Mouse (Mus musculus) neural tube, embryonic 15.5 days (tissue): Measurements from ENCODE around the gene Tbc1d22a. TPM values are rescaled to one million over a fixed set of nuclear protein-coding genes. Genes with fewer than 3 reads are reported as not detected.

ENCODE experiments used
- ATAC-seq: fragments of 200-750 bp; cut with Nextera tagmentation; 2 replicates; pipeline ENCODE4 v1.8.0; 2017; ENCODE audit warnings: mild to moderate bottlenecking, moderate TSS enrichment, moderate library complexity; ENCODE audit not compliant: low FRiP score
- H3K27ac ChIP-seq: fragments of 300-500 bp; sonication (generic); replicated peaks from 2 replicates; pipeline ENCODE4 v1.5.1; 2015; ENCODE audit warnings: mild to moderate bottlenecking, inconsistent platforms
- H3K27me3 ChIP-seq: fragments of 300-500 bp; sonication (generic); replicated peaks from 2 replicates; pipeline ENCODE4 v1.6.1; 2015; ENCODE audit warnings: inconsistent platforms
- H3K36me3 ChIP-seq: fragments of 300-500 bp; sonication (generic); 2 replicates; pipeline ENCODE4 v1.6.1; 2015; ENCODE audit warnings: inconsistent platforms
- H3K4me1 ChIP-seq: fragments of 300-500 bp; sonication (generic); 2 replicates; pipeline ENCODE4 v1.6.1; 2015; ENCODE audit warnings: inconsistent platforms
- H3K4me2 ChIP-seq: fragments of 300-500 bp; sonication (generic); 2 replicates; pipeline ENCODE4 v1.6.1; 2015; ENCODE audit warnings: inconsistent platforms, mild to moderate bottlenecking, moderate library complexity
- H3K4me3 ChIP-seq: fragments of 300-500 bp; sonication (generic); replicated peaks from 2 replicates; pipeline ENCODE4 v1.5.1; 2015; ENCODE audit warnings: mild to moderate bottlenecking, inconsistent platforms
- H3K9ac ChIP-seq: fragments of 300-500 bp; sonication (generic); replicated peaks from 2 replicates; pipeline ENCODE4 v1.6.1; 2015; ENCODE audit warnings: mild to moderate bottlenecking, inconsistent platforms
- H3K9me3 ChIP-seq: fragments of 300-500 bp; sonication (generic); replicated peaks from 2 replicates; pipeline ENCODE4 v1.6.1; 2016; ENCODE audit warnings: inconsistent platforms
- WGBS: fragments of 180-500 bp; shearing (Covaris S2); methylation state at CpG from one replicate; pipeline ENCODE4 v1.1.7; 2015; ENCODE audit warnings: mixed read lengths; 5-methylcytosine and 5-hydroxymethylcytosine counted together
- polyA plus RNA-seq: library from polyadenylated mRNA; unstranded; fragments of >200 nt; fragmentation: Nextera tagmentation; extraction: Ambion mirVana; gene quantifications from 2 replicates; pipeline ENCODE4 v1.2.1, GENCODE M21; 2015

The Tbc1d22a gene
- polyA plus RNA-seq, 1 experiment from 2014 or later: 11.0 TPM

DNA sequence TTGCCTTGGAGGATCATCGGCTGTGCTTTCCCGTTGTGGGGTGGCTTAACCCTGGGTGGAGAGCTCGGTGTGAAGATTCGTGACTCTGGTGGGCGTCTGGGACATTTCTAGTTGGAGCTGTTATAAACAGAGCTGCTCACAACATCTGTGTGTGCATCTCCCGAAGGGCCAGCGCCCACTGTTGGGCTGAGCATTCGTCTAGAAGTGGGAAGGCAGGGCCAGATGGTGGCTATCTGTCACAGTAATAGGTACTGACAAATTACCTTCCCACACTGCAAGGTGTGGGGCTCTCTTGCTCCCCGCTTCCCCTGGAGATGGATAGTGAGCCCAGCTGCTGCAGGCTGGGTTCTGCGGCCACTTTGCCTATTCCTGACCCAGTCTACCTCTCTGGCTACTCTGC is 289.2 kb downstream of the Tbc1d22a start:
- ATAC-seq: no peak
- Histone ChIP-seq H3K4me2 (no peak overlapping the region), H3K4me1 (no peaks in the 10 kb centered on the region), H3K9me3 (no peaks in the 10 kb centered on the region), H3K9ac (no peak overlapping the region), H3K27ac (no peak overlapping the region), H3K27me3 (no peaks in the 10 kb centered on the region), H3K36me3 (no peaks in the 10 kb centered on the region), H3K4me3 (no peak overlapping the region)
- WGBS: 63% methylated on average over 10 of the region's 10 CpGs

DNA sequence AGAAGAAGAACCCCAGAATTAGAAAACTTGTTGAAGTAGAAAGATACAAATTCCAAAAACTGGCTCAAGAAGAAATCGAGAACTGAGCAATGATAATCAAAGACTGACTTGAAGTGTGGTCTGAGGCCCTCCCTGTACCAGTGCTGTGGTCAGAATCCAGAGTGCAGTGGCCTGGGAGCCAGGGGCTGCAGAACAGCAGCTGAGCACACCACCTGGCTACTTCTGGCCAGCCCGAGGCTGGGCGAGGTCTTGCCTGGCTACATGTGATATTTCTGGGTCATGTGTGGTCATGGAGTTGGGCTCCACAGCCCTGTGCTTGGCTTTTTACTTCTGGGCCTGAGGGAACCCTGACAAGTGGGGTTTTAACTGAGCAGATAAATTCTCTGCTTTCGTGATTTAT is 292.4 kb downstream of the Tbc1d22a start:
- WGBS: 81% methylated on average over 4 of the region's 4 CpGs
- H3K4me1 ChIP-seq: peaks cover 22% of the 10 kb centered on the region
- H3K27ac ChIP-seq: no peak overlapping the region
- H3K27me3 ChIP-seq: no peaks in the 10 kb centered on the region
- no peak overlapping the region for H3K4me3 ChIP-seq
- no peak for ATAC-seq
- H3K9me3 ChIP-seq: no peaks in the 10 kb centered on the region
- no peak overlapping the region for H3K4me2 ChIP-seq
- H3K36me3 ChIP-seq: no peaks in the 10 kb centered on the region
- H3K9ac ChIP-seq: no peak overlapping the region

DNA sequence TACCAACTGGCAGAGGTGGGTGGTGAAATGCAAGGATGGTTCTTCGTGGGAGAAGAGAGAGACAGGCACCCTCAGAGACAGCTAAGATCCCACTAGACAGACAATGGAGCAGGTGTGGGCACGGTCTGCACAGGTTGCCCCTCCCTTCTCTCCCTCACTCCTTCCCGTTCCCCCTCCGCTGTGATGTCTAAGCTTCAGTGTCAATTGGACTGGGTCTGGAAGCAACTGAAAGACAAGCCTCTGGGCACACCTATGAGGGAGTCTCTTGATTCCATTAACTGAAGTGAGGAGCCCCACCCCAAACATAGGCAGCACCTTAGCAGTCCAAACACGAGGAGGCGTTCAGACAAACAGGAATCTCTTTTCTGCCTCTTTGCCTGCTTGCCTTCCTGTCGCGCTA is 293.3 kb downstream of the Tbc1d22a start:
- ATAC-seq: no peak
- Histone ChIP-seq H3K9ac (no peak overlapping the region), H3K27me3 (no peaks in the 10 kb centered on the region), H3K4me1 (peaks cover 22% of the 10 kb centered on the region), H3K4me3 (no peak overlapping the region), H3K4me2 (no peak overlapping the region), H3K27ac (no peak overlapping the region), H3K36me3 (no peaks in the 10 kb centered on the region), H3K9me3 (no peaks in the 10 kb centered on the region)
- WGBS: 91% methylated on average over 8 of the region's 8 CpGs

DNA sequence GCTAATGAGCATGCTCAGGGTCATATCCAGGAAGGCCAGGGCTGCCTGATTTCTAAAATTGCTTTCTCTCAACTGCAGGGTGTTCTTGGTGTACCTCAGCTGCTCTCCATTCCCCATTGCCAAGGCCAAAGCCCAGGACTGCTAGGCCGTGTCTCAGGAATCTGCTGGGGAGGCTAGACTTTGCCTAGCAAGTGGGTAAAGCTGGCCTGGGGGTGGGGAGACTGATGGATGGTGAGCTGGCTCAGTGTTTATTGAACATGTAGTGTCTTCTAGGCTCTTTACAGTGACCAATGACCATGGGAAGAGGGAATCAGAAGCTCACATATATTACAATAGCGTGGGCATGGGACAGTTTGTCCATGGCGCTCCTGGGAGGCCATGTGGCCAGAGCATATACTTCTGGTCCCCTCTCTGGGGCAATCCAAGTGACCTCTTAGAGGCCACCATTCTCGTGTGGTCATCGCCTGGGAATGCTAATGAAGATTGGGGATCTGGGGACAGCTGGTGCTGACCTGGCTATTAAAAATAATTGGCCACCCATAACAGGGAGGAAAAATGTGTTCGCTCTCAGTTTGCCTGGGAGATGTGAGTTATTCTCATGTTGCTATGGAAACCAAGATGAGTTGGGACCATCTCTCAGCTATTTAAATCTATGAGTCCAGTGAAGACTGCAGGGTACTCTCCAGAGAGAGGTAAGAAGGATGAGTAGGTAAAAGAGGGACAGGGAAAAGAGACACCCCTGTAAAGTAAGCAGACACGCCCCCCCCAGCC is 294.3 kb downstream of the Tbc1d22a start:
- Histone ChIP-seq H3K36me3 (no peaks in the 10 kb centered on the region), H3K9ac (no peak overlapping the region), H3K9me3 (no peaks in the 10 kb centered on the region), H3K27me3 (no peaks in the 10 kb centered on the region), H3K4me2 (no peak overlapping the region), H3K4me3 (no peak overlapping the region), H3K27ac (no peak overlapping the region), H3K4me1 (peaks cover 24% of the 10 kb centered on the region)
- WGBS: 61% methylated on average over 7 of the region's 7 CpGs
- no peak for ATAC-seq

DNA sequence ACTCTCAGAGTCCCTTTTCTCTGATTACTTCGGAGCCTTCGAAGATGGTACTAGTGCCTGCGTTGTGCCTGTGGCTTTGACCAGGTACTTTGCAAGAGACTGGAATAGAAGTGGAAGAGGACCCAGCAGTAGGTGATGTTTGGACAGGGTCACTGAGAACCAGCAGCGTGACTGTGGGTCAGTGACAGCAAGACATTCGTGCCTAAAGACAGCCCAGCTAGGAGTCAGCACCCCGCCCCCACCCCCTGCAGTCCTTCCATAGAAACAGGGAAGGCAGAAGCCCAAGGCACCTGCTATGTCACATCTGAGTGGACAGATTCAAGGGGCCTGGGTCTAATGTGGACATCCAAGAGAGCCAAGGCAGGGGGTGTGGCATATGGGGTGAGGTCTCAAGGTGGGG is 295.3 kb downstream of the Tbc1d22a start:
- ATAC-seq: no peak
- Histone ChIP-seq H3K27me3 (no peaks in the 10 kb centered on the region), H3K9me3 (no peaks in the 10 kb centered on the region), H3K27ac (no peak overlapping the region), H3K4me2 (no peak overlapping the region), H3K4me1 (peaks cover 24% of the 10 kb centered on the region), H3K4me3 (no peak overlapping the region), H3K9ac (no peak overlapping the region), H3K36me3 (no peaks in the 10 kb centered on the region)
- WGBS: 81% methylated on average over 6 of the region's 6 CpGs

DNA sequence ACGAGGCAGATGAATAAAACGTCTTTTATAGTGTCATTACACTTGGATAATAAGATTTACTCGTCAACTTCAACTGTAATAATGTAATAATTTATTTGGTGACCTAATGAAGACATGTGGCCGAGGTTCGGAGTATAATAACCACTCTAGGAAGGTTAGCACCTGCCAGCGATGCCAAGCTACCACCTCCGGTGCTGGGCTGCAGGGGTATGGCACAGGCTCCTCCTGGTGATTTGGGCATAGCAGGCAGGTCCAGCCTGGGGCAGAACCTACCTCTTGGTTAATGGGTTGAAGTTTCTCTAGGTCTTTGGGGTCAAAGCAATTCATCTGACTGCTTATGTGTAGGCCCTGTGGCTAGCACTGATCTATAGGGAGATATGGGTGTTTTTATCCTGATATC is 296.9 kb downstream of the Tbc1d22a start:
- 68% methylated on average over 7 of the region's 7 CpGs for WGBS
- no peak overlapping the region for H3K9ac ChIP-seq
- H3K4me2 ChIP-seq: no peak overlapping the region
- ATAC-seq: no peak
- peaks cover 24% of the 10 kb centered on the region for H3K4me1 ChIP-seq
- H3K4me3 ChIP-seq: no peak overlapping the region
- no peaks in the 10 kb centered on the region for H3K27me3 ChIP-seq
- no peaks in the 10 kb centered on the region for H3K36me3 ChIP-seq
- H3K27ac ChIP-seq: no peak overlapping the region
- H3K9me3 ChIP-seq: no peaks in the 10 kb centered on the region

DNA sequence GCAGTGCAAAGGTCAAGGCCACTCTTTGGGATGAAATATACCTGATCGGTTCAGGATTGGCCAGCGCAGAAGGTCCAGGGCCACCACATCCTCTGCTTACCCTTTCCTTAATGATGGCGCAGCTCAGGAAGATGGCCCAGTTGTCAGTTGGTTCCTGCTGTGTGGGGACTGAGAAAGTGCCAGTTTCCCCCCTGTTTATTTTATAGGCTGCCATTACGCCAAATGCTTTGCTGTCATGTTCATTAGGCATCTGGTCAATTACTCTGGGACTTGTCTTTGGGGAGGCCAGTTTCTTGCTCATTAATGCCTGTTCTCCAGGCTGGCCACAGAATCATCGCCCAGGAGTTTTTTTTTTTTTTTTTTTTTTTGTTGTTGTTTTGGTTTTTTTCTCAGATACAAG is 299.1 kb downstream of the Tbc1d22a start:
- no peak overlapping the region for H3K9ac ChIP-seq
- no peak for ATAC-seq
- WGBS: 62% methylated on average over 5 of the region's 5 CpGs

DNA sequence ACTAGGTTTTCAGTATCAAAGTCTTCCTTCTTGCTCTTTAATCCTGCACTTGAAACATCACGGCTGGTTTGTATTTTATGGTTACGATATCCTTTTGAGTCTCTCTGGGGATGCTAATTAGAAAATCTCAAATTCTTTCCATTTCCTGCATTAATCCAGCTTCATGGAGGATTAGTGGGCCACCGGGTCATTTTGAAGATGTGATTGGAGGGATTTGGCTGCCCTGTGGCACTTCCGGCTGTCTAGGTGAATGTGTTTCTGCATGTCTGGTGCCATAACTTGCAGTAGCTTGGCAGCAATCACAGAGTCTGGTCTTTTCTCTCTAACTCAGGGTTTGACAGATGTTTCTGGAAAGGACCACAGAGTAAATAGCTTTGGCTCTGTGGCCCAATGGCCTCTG is 305.9 kb downstream of the Tbc1d22a start:
- H3K4me1 ChIP-seq: 0 out of 2 replicates have a peak, but pooled peaks cover 2% of the 10 kb centered on the region
- WGBS: 61% methylated on average over 4 of the region's 4 CpGs
- no peak overlapping the region for H3K27ac ChIP-seq
- no peak overlapping the region for H3K9ac ChIP-seq
- no peaks in the 10 kb centered on the region for H3K27me3 ChIP-seq
- no peaks in the 10 kb centered on the region for H3K9me3 ChIP-seq
- no peak overlapping the region for H3K4me2 ChIP-seq
- no peak overlapping the region for H3K4me3 ChIP-seq
- H3K36me3 ChIP-seq: no peaks in the 10 kb centered on the region
- ATAC-seq: no peak

More for the DNA sequence above, 299.1 kb downstream of the Tbc1d22a start:
- no peak overlapping the region for H3K4me2 ChIP-seq
- no peaks in the 10 kb centered on the region for H3K36me3 ChIP-seq
- H3K4me1 ChIP-seq: peaks cover 24% of the 10 kb centered on the region
- H3K4me3 ChIP-seq: no peak overlapping the region
- no peaks in the 10 kb centered on the region for H3K9me3 ChIP-seq
- H3K27me3 ChIP-seq: no peaks in the 10 kb centered on the region
- H3K27ac ChIP-seq: no peak overlapping the region

DNA sequence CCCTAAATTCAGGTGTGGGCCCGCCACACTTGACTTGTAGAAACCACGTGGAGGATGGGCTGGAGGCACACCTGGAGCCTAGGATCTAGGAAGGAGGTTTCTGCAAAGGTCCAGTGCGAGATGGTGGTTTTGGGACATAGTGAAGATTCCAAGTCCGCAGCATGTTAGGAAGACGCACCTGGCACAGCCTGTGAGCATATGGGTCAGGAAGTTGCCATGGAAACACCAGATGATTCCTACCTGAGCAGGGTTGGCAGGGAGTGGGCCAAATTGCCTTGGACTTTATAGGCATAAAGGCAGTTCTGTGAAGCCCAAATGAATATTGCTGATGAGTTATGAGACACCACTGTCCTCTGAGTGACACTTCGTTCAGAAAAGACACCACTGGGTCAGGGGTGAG is 321.1 kb downstream of the Tbc1d22a start:
- Histone ChIP-seq H3K9ac (no peak overlapping the region), H3K4me3 (no peak overlapping the region), H3K4me1 (no peaks in the 10 kb centered on the region), H3K27ac (no peak overlapping the region), H3K9me3 (no peaks in the 10 kb centered on the region), H3K36me3 (no peaks in the 10 kb centered on the region), H3K4me2 (no peak overlapping the region), H3K27me3 (no peaks in the 10 kb centered on the region)
- WGBS: 81% methylated on average over 6 of the region's 6 CpGs
- ATAC-seq: no peak

DNA sequence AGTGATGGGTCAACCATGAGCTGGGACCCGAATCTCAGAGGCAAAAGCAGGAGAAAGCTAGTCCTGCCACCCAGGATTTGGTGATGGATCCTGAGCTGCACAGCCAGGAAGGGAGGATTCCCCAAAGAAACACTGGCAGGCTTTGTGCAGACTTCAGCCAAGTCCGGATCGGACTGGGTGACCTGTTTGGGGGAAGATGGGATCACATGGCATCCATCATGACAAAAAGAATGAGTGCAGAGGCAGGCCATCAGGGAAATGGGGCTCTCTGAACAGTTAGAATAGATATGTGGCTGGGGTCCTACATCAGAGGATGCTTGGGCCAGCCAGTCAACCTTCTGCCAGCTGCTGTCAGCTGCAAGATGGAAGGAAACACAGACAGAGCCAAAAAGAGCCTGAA is 328.1 kb downstream of the Tbc1d22a start:
- ATAC-seq: no peak
- Histone ChIP-seq H3K4me3 (no peak overlapping the region), H3K27ac (no peak overlapping the region), H3K9me3 (no peaks in the 10 kb centered on the region), H3K9ac (no peak overlapping the region), H3K4me1 (no peaks in the 10 kb centered on the region), H3K4me2 (no peak overlapping the region), H3K36me3 (no peaks in the 10 kb centered on the region), H3K27me3 (no peaks in the 10 kb centered on the region)
- 65% methylated on average over 3 of the region's 3 CpGs for WGBS

DNA sequence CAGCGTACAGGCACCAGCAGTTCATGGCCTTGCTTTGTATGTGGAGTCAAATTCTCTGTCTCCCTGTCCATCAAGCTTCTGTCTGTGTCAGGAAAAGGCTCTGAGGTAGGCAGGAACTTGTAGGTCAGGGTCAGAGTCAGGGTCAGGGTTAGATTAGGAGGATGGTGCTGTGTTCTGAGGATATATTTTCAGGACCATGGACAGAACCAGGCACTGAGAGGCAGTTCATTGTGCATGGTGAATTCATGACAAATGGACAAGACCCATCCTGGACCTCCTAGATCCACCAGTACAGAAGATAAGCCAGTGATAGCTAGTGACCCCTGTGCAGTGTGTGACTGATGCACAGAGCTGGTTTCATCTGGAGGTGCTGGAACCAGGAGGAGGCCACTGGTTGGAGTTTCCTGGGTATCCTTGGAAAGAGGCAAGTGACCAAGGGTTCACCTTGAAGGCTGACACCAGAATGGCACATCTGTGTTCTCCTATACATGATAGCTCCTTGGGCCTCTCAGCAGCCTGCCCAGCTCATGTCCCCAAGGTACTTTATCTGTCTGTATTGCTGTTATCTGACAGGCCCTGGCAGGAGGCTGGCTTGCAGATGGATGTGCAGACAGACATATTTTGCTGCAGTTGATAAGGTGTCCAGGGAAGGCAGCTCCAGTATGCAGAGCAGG is 330.0 kb downstream of the Tbc1d22a start:
- Histone ChIP-seq H3K4me1 (no peaks in the 10 kb centered on the region), H3K4me2 (no peak overlapping the region), H3K27me3 (no peaks in the 10 kb centered on the region), H3K9ac (no peak overlapping the region), H3K27ac (no peak overlapping the region), H3K4me3 (no peak overlapping the region), H3K36me3 (no peaks in the 10 kb centered on the region), H3K9me3 (no peaks in the 10 kb centered on the region; the same call in 1 of the 2 replicates)
- WGBS: 91% methylated on average over 1 of the region's 1 CpGs
- ATAC-seq: no peak
